Mouse (Mus musculus) lung, embryonic 16.5 days (tissue): ENCODE results near the gene Upp1. TPM values are rescaled to one million over a fixed set of nuclear protein-coding genes. Genes with fewer than 3 reads are reported as not detected.
A peak's percentile ranks its signal among the peaks of the same experiment; 100 is the strongest.

ENCODE experiments used
- ATAC-seq: fragments of 200-750 bp; cut with Nextera tagmentation; 2 replicates; pipeline ENCODE4 v1.8.0; 2017; ENCODE audit warnings: low read depth, mild to moderate bottlenecking, moderate library complexity
- H3K27ac ChIP-seq: fragments of 300-500 bp; sonication (generic); 2 replicates; pipeline ENCODE4 v1.5.1; 2014; ENCODE audit warnings: mild to moderate bottlenecking, control low read depth, low read length
- H3K27me3 ChIP-seq: fragments of 300-500 bp; sonication (generic); 2 replicates; pipeline ENCODE4 v1.6.1; 2014; ENCODE audit warnings: low read depth, low read length, mixed read lengths; ENCODE audit not compliant: control insufficient read depth, insufficient read depth
- H3K36me3 ChIP-seq: fragments of 300-500 bp; sonication (generic); 2 replicates; pipeline ENCODE4 v1.6.1; 2014; ENCODE audit warnings: low read length; ENCODE audit not compliant: control insufficient read depth, insufficient read depth
- H3K4me1 ChIP-seq: fragments of 300-500 bp; sonication (generic); replicated peaks from 2 replicates; pipeline ENCODE4 v1.6.1; 2014; ENCODE audit warnings: low read length, mixed read lengths; ENCODE audit not compliant: control insufficient read depth, insufficient read depth
- H3K4me2 ChIP-seq: fragments of 300-500 bp; sonication (generic); 2 replicates; pipeline ENCODE4 v1.6.1; 2014; ENCODE audit warnings: low read depth, low read length, control low read depth
- H3K4me3 ChIP-seq: fragments of 300-500 bp; sonication (generic); 2 replicates; pipeline ENCODE4 v1.5.1; 2014; ENCODE audit warnings: mild to moderate bottlenecking, low read length, control low read depth
- H3K9ac ChIP-seq: fragments of 300-500 bp; sonication (generic); 2 replicates; pipeline ENCODE4 v1.6.1; 2014; ENCODE audit warnings: low read length, control low read depth
- H3K9me3 ChIP-seq: fragments of 300-500 bp; sonication (generic); 2 replicates; pipeline ENCODE4 v1.6.1; 2016; ENCODE audit warnings: low read length; ENCODE audit not compliant: control insufficient read depth
- WGBS: fragments of 180-500 bp; shearing (Covaris S2); extraction: QIAGEN DNeasy Blood & Tissue Kit; methylation state at CpG from one replicate; pipeline ENCODE4 v1.1.7; 2014; 5-methylcytosine and 5-hydroxymethylcytosine counted together
- polyA plus RNA-seq: library from polyadenylated mRNA; unstranded; fragments of >200 nt; fragmentation: Nextera tagmentation; extraction: Ambion mirVana; gene quantifications from 2 replicates; pipeline ENCODE4 v1.2.1, GENCODE M21; 2015

Gene Upp1
- polyA plus RNA-seq, 1 experiment from 2014 or later: 15.6 TPM

- 16% methylated on average over 22 of the region's 22 CpGs for WGBS
- Histone ChIP-seq H3K4me2 (peak overlapping the region; percentile 85), H3K9ac (no peak overlapping the region; the same call in 1 of the 2 replicates)
These were observed 1.5 kb downstream of the Upp1 start for GRCm38 (mm10) chr11:9119231-9120020.

GRCm38 (mm10) chr11:9122315-9122714 is 4.4 kb downstream of the Upp1 start:
- H3K27ac ChIP-seq: no peak overlapping the region
- no peaks in the 10 kb centered on the region for H3K9me3 ChIP-seq
- 71% methylated on average over 4 of the region's 4 CpGs for WGBS
- H3K4me2 ChIP-seq: no peak overlapping the region
- no peak for ATAC-seq
- no peaks in the 10 kb centered on the region for H3K36me3 ChIP-seq
- H3K27me3 ChIP-seq: peaks cover 14% of the 10 kb centered on the region
- H3K9ac ChIP-seq: no peak overlapping the region
- peaks cover 14% of the 10 kb centered on the region for H3K4me1 ChIP-seq
- no peak overlapping the region for H3K4me3 ChIP-seq

More at GRCm38 (mm10) chr11:9119231-9120020, 1.5 kb downstream of the Upp1 start:
- Histone ChIP-seq H3K9me3 (no peaks in the 10 kb centered on the region), H3K4me3 (peak overlapping the region; percentile 54), H3K27ac (no peak overlapping the region), H3K27me3 (peaks cover 28% of the 10 kb centered on the region), H3K36me3 (no peaks in the 10 kb centered on the region), H3K4me1 (peaks cover 17% of the 10 kb centered on the region)
- no peak for ATAC-seq

GRCm38 (mm10) chr11:9126373-9127107 is 8.6 kb downstream of the Upp1 start:
- H3K4me2 ChIP-seq: no peak overlapping the region
- no peaks in the 10 kb centered on the region for H3K4me1 ChIP-seq
- ATAC-seq: no peak
- H3K27me3 ChIP-seq: no peaks in the 10 kb centered on the region
- H3K36me3 ChIP-seq: no peaks in the 10 kb centered on the region
- H3K9ac ChIP-seq: no peak overlapping the region
- H3K4me3 ChIP-seq: no peak overlapping the region
- no peaks in the 10 kb centered on the region for H3K9me3 ChIP-seq
- WGBS: 49% methylated on average over 5 of the region's 5 CpGs
- H3K27ac ChIP-seq: no peak overlapping the region

- 27% methylated on average over 2 of the region's 2 CpGs for WGBS
- Histone ChIP-seq H3K36me3 (no peaks in the 10 kb centered on the region), H3K9me3 (no peaks in the 10 kb centered on the region), H3K27me3 (no peaks in the 10 kb centered on the region), H3K4me1 (no peaks in the 10 kb centered on the region), H3K27ac (no peak overlapping the region), H3K9ac (no peak overlapping the region), H3K4me3 (no peak overlapping the region), H3K4me2 (no peak overlapping the region)
- ATAC-seq: no peak
These were observed 10.2 kb downstream of the Upp1 start for GRCm38 (mm10) chr11:9128110-9128509.

- Histone ChIP-seq H3K27ac (no peak overlapping the region), H3K4me2 (no peak overlapping the region), H3K9ac (no peak overlapping the region), H3K4me1 (no peaks in the 10 kb centered on the region), H3K4me3 (no peak overlapping the region), H3K36me3 (no peaks in the 10 kb centered on the region), H3K9me3 (no peaks in the 10 kb centered on the region), H3K27me3 (no peaks in the 10 kb centered on the region)
- no peak for ATAC-seq
- 83% methylated on average over 8 of the region's 8 CpGs for WGBS
These were observed 11.6 kb downstream of the Upp1 start for GRCm38 (mm10) chr11:9129528-9129927.

GRCm38 (mm10) chr11:9131688-9132087 is 13.8 kb downstream of the Upp1 start:
- Histone ChIP-seq H3K27me3 (no peaks in the 10 kb centered on the region), H3K9ac (no peak overlapping the region), H3K4me2 (no peak overlapping the region), H3K4me1 (no peaks in the 10 kb centered on the region), H3K36me3 (no peaks in the 10 kb centered on the region), H3K4me3 (no peak overlapping the region), H3K9me3 (no peaks in the 10 kb centered on the region), H3K27ac (no peak overlapping the region)
- no peak for ATAC-seq
- 86% methylated on average over 7 of the region's 7 CpGs for WGBS

GRCm38 (mm10) chr11:9135589-9136246 is 17.8 kb downstream of the Upp1 start:
- H3K27me3 ChIP-seq: no peaks in the 10 kb centered on the region
- no peak overlapping the region for H3K4me3 ChIP-seq
- H3K9ac ChIP-seq: no peak overlapping the region
- H3K9me3 ChIP-seq: no peaks in the 10 kb centered on the region
- ATAC-seq: peak; percentile 49; the same call in 1 of the 2 replicates
- H3K4me2 ChIP-seq: no peak overlapping the region
- H3K4me1 ChIP-seq: no peaks in the 10 kb centered on the region
- H3K27ac ChIP-seq: no peak overlapping the region
- WGBS: 72% methylated on average over 11 of the region's 11 CpGs
- no peaks in the 10 kb centered on the region for H3K36me3 ChIP-seq

GRCm38 (mm10) chr11:9136471-9136870 is 18.6 kb downstream of the Upp1 start:
- Histone ChIP-seq H3K9ac (no peak overlapping the region), H3K27ac (no peak overlapping the region), H3K36me3 (no peaks in the 10 kb centered on the region), H3K27me3 (no peaks in the 10 kb centered on the region), H3K4me3 (no peak overlapping the region), H3K4me1 (no peaks in the 10 kb centered on the region), H3K4me2 (no peak overlapping the region), H3K9me3 (no peaks in the 10 kb centered on the region)
- peak; percentile 38; the same call in 1 of the 2 replicates for ATAC-seq
- WGBS: 13% methylated on average over 5 of the region's 5 CpGs

- no peak for ATAC-seq
- Histone ChIP-seq H3K9me3 (no peaks in the 10 kb centered on the region; the same call in 1 of the 2 replicates), H3K27ac (no peak overlapping the region), H3K4me1 (no peaks in the 10 kb centered on the region), H3K4me3 (no peak overlapping the region), H3K9ac (no peak overlapping the region), H3K36me3 (no peaks in the 10 kb centered on the region), H3K27me3 (no peaks in the 10 kb centered on the region), H3K4me2 (no peak overlapping the region)
- WGBS: 78% methylated on average over 2 of the region's 2 CpGs
These were observed 27.2 kb downstream of the Upp1 start for GRCm38 (mm10) chr11:9145113-9145512.
